In genomic region chr17:11394607-11395006, GRCm38 (mm10) we compare ENCODE assay signal across 22 mouse cellular contexts.
DNase-seq lines count a peak whose midpoint lies in the region; ATAC-seq and TF ChIP-seq lines count a peak whose summit lies in the region.
"Had no signal": no experiment of that assay in that cellular context is flagged by ENCODE, and none has a peak within 500 bp of the region (broad histone marks: within the 10 kb centered on the region; RNA-seq: fewer than 3 reads in every experiment).

No protein-coding gene starts in this region.

- H3K4me1 ChIP-seq in heart, adult 2 months (ENCODE audit: control insufficient read depth, insufficient read depth, low read length) = no peaks in the 10 kb centered on the region
- peaks cover 6% of the 10 kb centered on the region for H3K4me1 ChIP-seq in heart, embryonic 16.5 days (ENCODE audit: control insufficient read depth, insufficient read depth, low read length)
- H3K4me1 ChIP-seq in heart, embryonic 12.5 days (replicated peaks) = no peaks in the 10 kb centered on the region; the same call in 1 of the 2 replicates
- H3K4me1 ChIP-seq: forebrain, embryonic 10.5 days; forebrain, embryonic 12.5 days had no signal

- no peak for TF ChIP-seq CTCF in heart, adult 2 months (IDR thresholded peaks at IDR 0.05)

- H3K27me3 ChIP-seq in heart, adult 2 months (ENCODE audit: control insufficient read depth, insufficient read depth, low read length) = no peaks in the 10 kb centered on the region
- no peaks in the 10 kb centered on the region for H3K27me3 ChIP-seq in heart, embryonic 16.5 days (ENCODE audit: control insufficient read depth, insufficient read depth, low read length)
- 0 out of 2 replicates have a peak, but pooled peaks cover 4% of the 10 kb centered on the region for H3K27me3 ChIP-seq in heart, embryonic 12.5 days (replicated peaks)
- H3K27me3 ChIP-seq: embryonic facial prominence, embryonic 13.5 days; embryonic facial prominence, embryonic 15.5 days; forebrain, embryonic 12.5 days had no signal

- WGBS in heart, adult 2 months = 46% methylated on average over 6 of the region's 6 CpGs
- WGBS in heart, embryonic 16.5 days = 35% methylated on average over 6 of the region's 6 CpGs
- WGBS in heart, embryonic 12.5 days = 53% methylated on average over 6 of the region's 6 CpGs

- TF ChIP-seq EP300 in heart, adult 2 months (IDR thresholded peaks at IDR 0.05; ENCODE audit: insufficient read depth, low read depth, low read length) = no peak

- H3K9me3 ChIP-seq in heart, embryonic 16.5 days (replicated peaks; ENCODE audit: control insufficient read depth, low read length) = peaks cover 4% of the 10 kb centered on the region; the same call in 1 of the 2 replicates
- peaks cover 6% of the 10 kb centered on the region; the same call in 1 of the 2 replicates for H3K9me3 ChIP-seq in heart, embryonic 12.5 days (replicated peaks)
- H3K9me3 ChIP-seq: embryonic facial prominence, embryonic 13.5 days; embryonic facial prominence, embryonic 15.5 days; forebrain, embryonic 10.5 days; forebrain, embryonic 12.5 days had no signal

- no peak overlapping the region for H3K4me2 ChIP-seq in heart, embryonic 16.5 days (ENCODE audit: low read depth, low read length)
- H3K4me2 ChIP-seq in heart, embryonic 12.5 days = no peak overlapping the region
- H3K4me2 ChIP-seq: embryonic facial prominence, embryonic 13.5 days; embryonic facial prominence, embryonic 15.5 days; forebrain, embryonic 12.5 days had no signal

- no peaks in the 10 kb centered on the region for H3K79me2 ChIP-seq in heart, adult 2 months (replicated peaks; ENCODE audit: control insufficient read depth, insufficient read depth, low read length)

- no peak for TF ChIP-seq POLR2A in heart, adult 2 months (IDR thresholded peaks at IDR 0.05; ENCODE audit: insufficient read depth, low read depth, low read length)

- no peak overlapping the region for H3K9ac ChIP-seq in heart, adult 2 months (ENCODE audit: low read depth, low read length)
- H3K9ac ChIP-seq in heart, embryonic 16.5 days (ENCODE audit: low read length) = no peak overlapping the region
- no peak overlapping the region for H3K9ac ChIP-seq in heart, embryonic 12.5 days
- H3K9ac ChIP-seq: embryonic facial prominence, embryonic 13.5 days; embryonic facial prominence, embryonic 15.5 days; forebrain, embryonic 12.5 days had no signal

- ATAC-seq in heart, embryonic 16.5 days (replicated peaks; ENCODE audit: extremely low read depth, insufficient read depth, low FRiP score) = peak; percentile 49; the same call in 1 of the 2 replicates
- no peak for ATAC-seq in heart, embryonic 12.5 days (ENCODE audit: insufficient number of reproducible peaks, low FRiP score)
- ATAC-seq: forebrain, embryonic 14.5 days had no signal

- DNase-seq in heart, adult 18-20 months = peak; percentile 5 to 22
- DNase-seq in heart, adult 2 months = no peak
- DNase-seq in heart, postnatal 25 days (ENCODE audit: low spot score) = no peak
- peak; percentile 30 for DNase-seq in heart, postnatal 4 days
- DNase-seq: adrenal gland, adult 2 months; adrenal gland, postnatal 10 days; adrenal gland, postnatal 25 days; cerebellum, adult 11 months; cerebellum, adult 18-20 months; cerebellum, adult 8-10 months; cerebellum, adult 9-11 months; cerebellum, postnatal 14 days; cerebellum, postnatal 36 days; embryo, embryonic 11 days had no signal

- H3K36me3 ChIP-seq in heart, adult 2 months (ENCODE audit: control insufficient read depth, insufficient read depth, low read length) = no peaks in the 10 kb centered on the region
- no peaks in the 10 kb centered on the region for H3K36me3 ChIP-seq in heart, embryonic 16.5 days (ENCODE audit: control insufficient read depth, insufficient read depth)
- H3K36me3 ChIP-seq in heart, embryonic 12.5 days = no peaks in the 10 kb centered on the region
- H3K36me3 ChIP-seq: embryonic facial prominence, embryonic 13.5 days; embryonic facial prominence, embryonic 15.5 days; forebrain, embryonic 10.5 days; forebrain, embryonic 12.5 days had no signal

- intact Hi-C loops in heart, adult 2 months (cut with DNase I) = no loop called here
- intact Hi-C loops in heart, postnatal 25 days (cut with DNase I) = no loop called here

- no peak overlapping the region for H3K27ac ChIP-seq in heart, adult 2 months
- no peak overlapping the region for H3K27ac ChIP-seq in heart, embryonic 16.5 days (ENCODE audit: low read length)
- H3K27ac ChIP-seq in heart, embryonic 12.5 days (ENCODE audit: poor library complexity, severe bottlenecking) = no peak overlapping the region
- H3K27ac ChIP-seq: embryonic facial prominence, embryonic 13.5 days; embryonic facial prominence, embryonic 15.5 days; forebrain, embryonic 10.5 days; forebrain, embryonic 12.5 days had no signal

- H3K4me3 ChIP-seq in heart, adult 2 months = no peak overlapping the region
- no peak overlapping the region for H3K4me3 ChIP-seq in heart, embryonic 16.5 days (ENCODE audit: low read length)
- no peak overlapping the region for H3K4me3 ChIP-seq in heart, embryonic 12.5 days
- H3K4me3 ChIP-seq: embryonic facial prominence, embryonic 13.5 days; embryonic facial prominence, embryonic 15.5 days; erythroblast, embryonic 14.5 days; forebrain, embryonic 10.5 days; forebrain, embryonic 12.5 days had no signal

Comparison
In these comparisons a context has a peak if more than half of its experiments do, and no peak if none do; other contexts are left out.
1. DNase-seq: peak in heart, adult 18-20 months (2 of 2) and heart, postnatal 4 days (single experiment); none in heart, adult 2 months (0 of 2) and heart, postnatal 25 days (single experiment).